Mouse (Mus musculus) olfactory bulb, adult 2 months (tissue): ENCODE results near the gene Ssh3. TPM values are rescaled to one million over a fixed set of nuclear protein-coding genes. Genes with fewer than 3 reads are reported as not detected.

Source experiments
- H3K27ac ChIP-seq: fragments of 200-500 bp; 2 replicates; pipeline ENCODE4 v1.5.1; 2012; ENCODE audit warnings: low read depth, low read length; ENCODE audit not compliant: insufficient read depth
- H3K4me1 ChIP-seq: fragments of 200-500 bp; 2 replicates; pipeline ENCODE4 v1.6.1; 2012; ENCODE audit warnings: low read length; ENCODE audit not compliant: control insufficient read depth, insufficient read depth
- H3K4me3 ChIP-seq: fragments of 200-500 bp; 2 replicates; pipeline ENCODE4 v1.5.1; 2012; ENCODE audit warnings: mild to moderate bottlenecking, low read depth, low read length, moderate library complexity; ENCODE audit not compliant: insufficient read depth
- CTCF ChIP-seq: fragments of 200-500 bp; IDR thresholded peaks from 2 replicates; pipeline ENCODE4 v1.5.1; 2012; ENCODE audit warnings: low read depth, mild to moderate bottlenecking, low read length, moderate library complexity; ENCODE audit not compliant: insufficient read depth
- POLR2A ChIP-seq: fragments of 200-500 bp; IDR thresholded peaks from 2 replicates; pipeline ENCODE4 v1.6.1; 2012; ENCODE audit warnings: mild to moderate bottlenecking, low read depth, low read length, moderate library complexity; ENCODE audit not compliant: insufficient read depth
- WGBS: fragments of 180-500 bp; shearing (Covaris S2); methylation state at CpG from one replicate; pipeline ENCODE4 v1.1.7; 2018; 5-methylcytosine and 5-hydroxymethylcytosine counted together
- polyA plus RNA-seq: library from polyadenylated mRNA; stranded (reverse); fragments of >200 nt; gene quantifications from 2 replicates; pipeline ENCODE4 v1.2.4, GENCODE M21; 2012; ENCODE audit warnings: low replicate concordance; ENCODE audit not compliant: missing spikeins, insufficient read depth, insufficient read length

Gene Ssh3
- polyA plus RNA-seq, 1 experiment: not detected

DNA sequence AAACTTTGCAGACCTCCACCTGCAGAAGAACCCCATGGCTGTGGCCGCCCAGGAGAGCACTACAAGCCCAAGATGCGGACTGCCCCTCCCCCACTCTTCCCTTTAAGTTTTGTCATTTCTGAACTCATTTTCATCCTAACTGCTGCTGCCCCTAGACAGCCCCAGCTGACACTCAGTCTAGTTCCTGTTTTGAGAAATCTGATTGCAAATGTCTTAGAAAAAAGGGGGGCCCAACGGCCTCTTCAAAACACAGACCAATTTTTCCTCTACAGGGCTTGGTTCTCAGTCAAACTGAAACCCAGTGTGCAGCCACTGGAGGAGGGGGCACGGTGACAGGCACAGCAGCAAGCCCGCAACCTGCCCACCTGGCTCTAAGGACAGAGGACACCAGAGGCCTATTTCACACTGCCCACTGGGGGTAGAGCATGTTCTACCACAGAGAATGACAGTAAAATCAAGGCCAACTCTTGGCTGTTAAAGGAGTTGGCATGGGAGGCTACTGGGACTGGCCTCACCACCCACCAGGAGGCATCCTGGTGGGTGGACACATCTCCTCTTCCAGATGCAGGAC lies 35.4 kb upstream of the Ssh3 start:
- Histone ChIP-seq H3K4me1 (peaks cover 53% of the 10 kb centered on the region), H3K27ac (no peak overlapping the region), H3K4me3 (peak overlapping the region; percentile 6)
- TF ChIP-seq CTCF (no peak), POLR2A (no peak)
- 65% methylated on average over 5 of the region's 5 CpGs for WGBS

DNA sequence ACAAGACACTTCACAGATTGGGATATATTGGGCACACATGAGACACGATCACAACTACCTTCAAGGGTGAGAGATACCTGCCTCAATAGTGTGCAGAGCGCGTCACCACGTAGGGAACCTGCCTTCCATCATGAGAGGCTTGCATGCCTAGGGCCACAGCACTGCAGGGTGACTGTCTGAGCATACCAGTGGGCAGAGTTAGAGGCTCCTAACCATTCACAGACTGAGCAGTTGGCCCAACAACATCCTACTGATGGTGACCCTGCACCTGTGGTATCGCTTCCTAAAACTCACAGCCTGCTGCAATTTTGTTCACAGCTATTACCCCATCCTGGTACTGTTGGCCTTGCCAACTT lies 34.6 kb upstream of the Ssh3 start:
- no peak overlapping the region for H3K4me3 ChIP-seq
- H3K4me1 ChIP-seq: peaks cover 59% of the 10 kb centered on the region
- 91% methylated on average over 5 of the region's 5 CpGs for WGBS
- TF ChIP-seq CTCF: no peak
- TF ChIP-seq POLR2A: no peak
- H3K27ac ChIP-seq: 0 out of 2 replicates have a peak overlapping the region, but pooled peaks have one; percentile 3

DNA sequence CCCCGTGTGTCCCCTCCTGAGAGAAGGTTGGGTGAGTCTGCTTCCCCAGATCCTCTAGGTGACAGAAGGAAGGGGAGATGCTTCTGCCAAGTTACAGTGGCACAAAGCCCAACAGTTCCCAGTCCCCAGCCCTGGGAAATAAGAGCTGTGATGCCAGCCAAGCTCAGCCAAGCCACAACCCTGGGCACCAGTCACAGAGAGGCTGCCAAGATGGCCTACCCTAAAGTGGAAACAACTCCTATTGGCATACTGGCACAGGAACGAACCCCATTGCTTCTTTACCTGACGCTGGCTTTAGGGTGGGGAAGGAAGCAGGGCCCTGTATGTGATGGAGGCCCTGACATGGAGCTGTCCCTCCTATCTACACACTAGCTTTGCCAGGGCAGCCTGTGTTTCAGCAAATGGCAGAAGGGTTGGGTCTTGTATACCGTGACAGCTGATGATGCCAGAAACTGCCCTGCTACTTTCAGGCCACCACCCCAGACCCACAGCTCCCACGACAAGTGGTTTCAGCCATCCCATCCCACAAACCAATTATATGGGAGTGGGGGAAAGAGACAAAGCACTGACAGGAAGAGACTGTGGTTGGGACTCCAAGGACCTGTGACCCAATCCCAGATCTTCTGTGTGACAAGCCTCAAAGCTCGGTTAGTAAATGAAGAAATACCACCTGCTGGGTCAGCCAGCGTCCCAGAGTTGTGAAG lies 34.1 kb upstream of the Ssh3 start:
- H3K27ac ChIP-seq: peak overlapping the region; percentile 47; the same call in 1 of the 2 replicates
- peaks cover 63% of the 10 kb centered on the region for H3K4me1 ChIP-seq
- no peak overlapping the region; the same call in 1 of the 2 replicates for H3K4me3 ChIP-seq
- 36% methylated on average over 7 of the region's 7 CpGs for WGBS
- TF ChIP-seq CTCF (no peak), POLR2A (no peak)

DNA sequence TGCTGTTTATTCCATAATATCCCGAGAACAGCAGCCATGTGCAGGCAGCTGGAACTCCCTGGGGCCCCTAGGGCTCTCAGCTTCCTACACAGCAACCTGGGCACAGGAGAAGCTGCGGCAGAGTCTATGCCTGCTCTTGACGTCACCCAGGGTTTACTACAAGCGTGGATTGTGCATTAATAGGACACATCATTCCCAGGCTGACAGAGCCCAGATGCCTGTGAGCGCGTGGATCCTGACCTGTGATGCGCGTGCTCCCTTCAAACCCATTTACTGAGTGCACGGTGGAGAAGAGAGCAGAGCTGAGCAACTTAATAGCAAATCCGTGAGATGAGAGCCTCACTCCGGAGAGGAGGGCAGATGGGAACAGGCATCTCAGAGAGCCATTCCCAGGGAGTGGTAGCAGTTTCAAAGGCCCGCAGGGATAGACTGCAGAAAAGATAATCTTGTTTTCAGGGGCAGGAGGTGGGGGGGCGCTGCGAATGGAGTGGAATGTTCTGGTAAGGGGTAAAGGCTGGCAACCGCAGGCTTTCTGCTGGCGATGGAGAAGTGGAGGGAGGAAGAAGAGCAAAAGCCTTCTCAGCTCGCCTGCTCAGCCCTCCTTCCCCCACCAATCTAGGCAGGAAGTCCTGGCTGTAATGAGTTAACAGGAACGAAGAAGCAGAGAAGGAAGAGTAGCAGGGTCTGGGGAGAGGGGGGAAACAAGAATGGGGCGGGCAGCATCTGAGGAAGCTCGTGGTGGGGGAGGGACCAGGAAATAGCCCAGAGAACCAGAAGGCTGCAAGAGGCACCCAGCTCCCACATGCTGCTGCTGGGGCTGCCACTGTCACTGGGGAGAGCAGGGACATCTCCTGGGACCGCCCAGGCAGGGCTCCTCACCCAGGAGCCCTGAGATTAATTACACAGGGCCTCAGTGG lies 33.0 kb upstream of the Ssh3 start:
- no peak for TF ChIP-seq POLR2A
- no peak for TF ChIP-seq CTCF
- H3K27ac ChIP-seq: peak overlapping the region; percentile 62
- 15% methylated on average over 21 of the region's 21 CpGs for WGBS
- peaks cover 66% of the 10 kb centered on the region for H3K4me1 ChIP-seq
- peak overlapping the region; percentile 18 for H3K4me3 ChIP-seq

DNA sequence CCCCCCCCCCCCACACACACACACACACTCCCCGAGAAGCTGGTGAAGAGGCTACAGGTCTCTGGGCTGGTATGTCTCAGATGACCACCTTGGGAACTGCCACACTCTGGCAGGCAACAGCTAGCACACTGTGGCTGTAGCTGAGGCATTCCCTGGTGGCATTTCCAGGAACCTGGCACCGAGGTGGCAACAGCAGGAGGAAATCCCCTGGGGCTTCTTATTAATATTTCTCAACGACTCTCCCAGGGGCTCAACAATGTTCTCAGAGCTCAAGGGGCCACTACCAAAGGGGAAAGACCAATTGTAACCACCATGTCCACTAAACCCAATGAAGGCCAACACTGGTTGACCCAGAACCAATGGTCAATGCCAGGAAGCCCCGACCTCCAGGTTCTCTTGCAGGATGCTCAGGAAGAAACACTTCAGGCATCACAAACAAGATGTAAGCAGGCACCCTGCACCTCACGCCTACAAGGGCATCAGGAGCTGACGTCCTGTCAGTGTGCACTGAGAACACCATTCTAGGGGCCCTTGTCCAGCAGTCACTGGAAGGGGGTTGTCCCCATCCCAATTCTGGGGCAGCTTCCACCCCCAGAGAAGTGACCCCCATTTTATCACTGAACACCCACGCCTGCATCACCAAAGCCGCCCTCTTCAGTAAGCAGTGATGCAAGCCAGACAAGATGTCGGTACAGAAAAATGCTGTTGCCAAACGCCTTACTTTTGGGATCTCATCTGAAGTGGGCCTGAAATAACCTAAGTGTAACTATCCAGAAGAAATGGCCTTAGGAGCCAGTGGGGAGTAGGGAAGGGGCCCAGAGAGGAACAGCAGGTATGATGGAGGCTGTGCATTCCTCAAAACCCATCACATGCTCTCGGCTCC lies 32.1 kb upstream of the Ssh3 start:
- TF ChIP-seq POLR2A: no peak
- TF ChIP-seq CTCF: no peak
- peak overlapping the region; percentile 62 for H3K27ac ChIP-seq
- WGBS: 59% methylated on average over 11 of the region's 11 CpGs
- peaks cover 69% of the 10 kb centered on the region for H3K4me1 ChIP-seq
- H3K4me3 ChIP-seq: no peak overlapping the region

DNA sequence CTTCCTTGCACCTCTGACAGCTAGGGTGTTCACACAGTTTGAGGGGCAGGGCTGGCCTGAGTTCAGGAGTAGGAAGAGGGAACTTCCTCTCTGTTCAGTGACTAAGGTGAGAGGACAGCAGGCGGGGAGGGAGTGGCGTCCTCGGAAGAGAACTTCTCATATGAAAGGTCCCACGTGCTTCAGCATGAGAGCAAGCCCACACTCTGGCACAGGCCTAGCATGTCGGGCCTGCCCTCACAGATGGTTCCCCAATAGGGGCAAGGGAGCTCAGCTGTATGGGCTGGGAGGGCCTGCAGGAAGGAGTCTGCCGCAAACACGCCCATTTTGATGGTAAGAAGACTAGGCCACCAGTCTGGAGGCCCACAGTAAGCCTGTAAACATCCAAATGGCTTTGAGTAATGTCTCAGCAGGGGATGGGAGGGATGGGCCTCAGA lies 31.3 kb upstream of the Ssh3 start:
- 46% methylated on average over 7 of the region's 7 CpGs for WGBS
- Histone ChIP-seq H3K4me1 (peaks cover 69% of the 10 kb centered on the region), H3K27ac (no peak overlapping the region; the same call in 1 of the 2 replicates), H3K4me3 (no peak overlapping the region)
- TF ChIP-seq CTCF: no peak
- no peak for TF ChIP-seq POLR2A

DNA sequence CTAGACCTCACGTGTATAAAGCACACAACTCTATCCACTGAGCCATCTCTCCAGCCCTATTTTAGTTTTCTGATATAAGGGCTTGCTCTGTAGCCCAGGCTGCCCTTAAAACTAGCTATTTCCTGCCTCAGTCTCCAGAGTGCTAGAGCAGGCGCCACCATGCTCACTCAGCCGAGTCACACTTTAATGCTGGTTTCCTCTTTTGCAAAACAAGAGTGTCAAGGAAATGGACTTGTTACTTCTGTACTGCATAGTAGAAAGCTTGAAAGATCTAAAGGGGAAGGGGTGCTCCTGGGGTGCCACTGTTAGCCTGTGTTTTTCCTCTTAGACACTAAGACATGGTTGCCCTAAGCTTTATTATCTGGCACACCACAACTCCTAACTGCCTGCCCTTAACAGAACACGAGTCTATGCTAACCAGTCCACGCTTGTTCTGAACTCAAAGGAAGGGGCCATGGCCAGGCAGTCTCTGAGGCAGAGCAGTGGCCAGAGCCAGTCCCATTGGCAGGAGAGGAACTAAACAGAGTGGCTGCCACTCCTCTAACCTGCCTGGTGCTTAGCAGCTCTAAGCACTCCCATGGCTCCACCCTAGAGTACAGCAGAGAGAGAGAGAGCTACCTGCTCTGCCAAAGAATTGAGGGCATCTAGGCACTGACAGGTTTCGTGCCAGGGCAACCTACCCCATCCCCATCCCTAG lies 30.7 kb upstream of the Ssh3 start:
- no peak overlapping the region; the same call in 1 of the 2 replicates for H3K27ac ChIP-seq

DNA sequence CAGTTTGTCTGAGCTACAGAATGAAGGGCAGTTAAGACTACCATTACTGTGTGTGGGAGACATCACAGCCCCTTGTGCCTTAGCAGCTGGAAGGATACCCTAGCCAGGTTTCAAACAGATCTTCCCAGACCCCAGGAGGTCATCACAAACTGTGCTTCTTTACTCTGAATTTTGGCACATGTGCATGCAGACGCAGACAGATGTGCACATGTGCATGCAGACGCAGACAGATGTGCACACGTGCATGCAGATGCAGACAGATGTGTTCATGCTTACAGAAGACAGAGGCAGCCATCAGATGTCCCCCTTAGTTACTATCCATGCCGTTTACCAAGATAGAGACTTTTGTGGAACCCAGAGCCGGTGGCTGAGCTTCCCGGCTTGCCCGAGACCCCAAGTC lies 30.1 kb upstream of the Ssh3 start:
- WGBS: 87% methylated on average over 7 of the region's 7 CpGs
- Histone ChIP-seq H3K27ac (no peak overlapping the region), H3K4me1 (peaks cover 73% of the 10 kb centered on the region), H3K4me3 (no peak overlapping the region)
- TF ChIP-seq CTCF: no peak
- no peak for TF ChIP-seq POLR2A

More for the DNA sequence above, 30.7 kb upstream of the Ssh3 start:
- 72% methylated on average over 6 of the region's 6 CpGs for WGBS
- TF ChIP-seq POLR2A: no peak
- no peak for TF ChIP-seq CTCF
- Histone ChIP-seq H3K4me1 (peaks cover 73% of the 10 kb centered on the region), H3K4me3 (no peak overlapping the region)
